Mouse (Mus musculus): ENCODE results near the gene Trim29. TPM values are rescaled to one million over a fixed set of nuclear protein-coding genes. Genes with fewer than 3 reads are reported as not detected.

The Trim29 gene
- polyA plus RNA-seq, 1 experiment, result 0.11 TPM

- no peaks in the 10 kb centered on the region for H3K36me3 ChIP-seq (ENCODE audit: control insufficient read depth, insufficient read depth, low read length)
- H3K27me3 ChIP-seq (ENCODE audit: control insufficient read depth, insufficient read depth, low read length), result peaks cover 2% of the 10 kb centered on the region; the same call in 1 of the 2 replicates
- H3K4me3 ChIP-seq (ENCODE audit: low read depth, low read length), result no peak overlapping the region
- TF ChIP-seq POLR2A (IDR thresholded peaks at IDR 0.05; ENCODE audit: low read depth, low read length), result no peak
- TF ChIP-seq CTCF (IDR thresholded peaks at IDR 0.05; ENCODE audit: extremely low read depth, insufficient read length, insufficient replicate concordance, low read depth, low read length), result no peak
- WGBS, result 42% methylated on average over 3 of the region's 3 CpGs
- H3K4me1 ChIP-seq (ENCODE audit: control insufficient read depth, insufficient read depth, insufficient read length, low read length), result peaks cover 3% of the 10 kb centered on the region; the same call in 1 of the 2 replicates
- H3K27ac ChIP-seq (ENCODE audit: insufficient read depth, low read depth, low read length), result no peak overlapping the region
Observed at GRCm38 (mm10) chr9:43313805-43314204, 3.2 kb downstream of the Trim29 start.

DNA sequence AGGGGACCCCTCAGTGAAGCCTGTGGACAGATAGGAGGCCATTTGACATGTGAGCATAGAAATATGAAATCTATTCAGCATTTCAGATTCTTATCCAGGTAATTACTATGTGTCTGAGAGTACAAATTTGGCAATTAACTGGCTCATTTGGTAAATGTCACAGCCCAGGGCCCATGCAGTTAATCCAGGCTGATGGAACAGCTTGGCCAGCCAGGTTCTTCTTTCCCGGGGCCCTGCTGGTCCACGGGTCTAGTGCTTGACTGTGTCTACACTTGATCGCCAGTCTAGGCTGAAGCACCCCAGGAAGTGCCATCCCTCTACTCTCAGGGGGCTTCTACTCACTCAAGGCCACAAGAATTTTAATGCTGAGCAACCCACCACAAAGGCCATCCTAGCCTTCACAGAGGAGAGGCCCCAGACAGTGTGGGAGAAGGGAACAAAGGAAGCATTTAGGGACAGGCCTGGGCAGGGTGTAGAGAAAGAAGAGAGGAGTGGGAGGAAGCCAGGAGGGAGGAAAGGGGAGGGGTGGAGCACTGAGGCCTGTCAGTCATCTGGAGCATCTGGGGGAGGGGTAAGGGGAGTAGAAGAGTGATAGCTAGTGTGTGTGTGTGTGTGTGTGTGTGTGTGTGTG lies 4.8 kb downstream of the Trim29 start:
- WGBS, result 65% methylated on average over 3 of the region's 3 CpGs
- H3K36me3 ChIP-seq (ENCODE audit: control insufficient read depth, insufficient read depth, low read length), result no peaks in the 10 kb centered on the region
- H3K4me1 ChIP-seq (ENCODE audit: control insufficient read depth, insufficient read depth, insufficient read length, low read length), result peaks cover 3% of the 10 kb centered on the region; the same call in 1 of the 2 replicates
- 0 out of 2 replicates have a peak, but pooled peaks cover 2% of the 10 kb centered on the region for H3K27me3 ChIP-seq (ENCODE audit: control insufficient read depth, insufficient read depth, low read length)
- H3K4me3 ChIP-seq (ENCODE audit: low read depth, low read length), result no peak overlapping the region
- TF ChIP-seq CTCF (IDR thresholded peaks at IDR 0.05; ENCODE audit: extremely low read depth, insufficient read length, insufficient replicate concordance, low read depth, low read length) (no peak), POLR2A (IDR thresholded peaks at IDR 0.05; ENCODE audit: low read depth, low read length) (no peak)
- no peak overlapping the region for H3K27ac ChIP-seq (ENCODE audit: insufficient read depth, low read depth, low read length)

- H3K4me1 ChIP-seq (ENCODE audit: control insufficient read depth, insufficient read depth, insufficient read length, low read length), result no peaks in the 10 kb centered on the region
- TF ChIP-seq POLR2A (IDR thresholded peaks at IDR 0.05; ENCODE audit: low read depth, low read length) (no peak), CTCF (IDR thresholded peaks at IDR 0.05; ENCODE audit: extremely low read depth, insufficient read length, insufficient replicate concordance, low read depth, low read length) (no peak)
- H3K36me3 ChIP-seq (ENCODE audit: control insufficient read depth, insufficient read depth, low read length), result no peaks in the 10 kb centered on the region
- H3K27ac ChIP-seq (ENCODE audit: insufficient read depth, low read depth, low read length), result no peak overlapping the region
- H3K27me3 ChIP-seq (ENCODE audit: control insufficient read depth, insufficient read depth, low read length), result 0 out of 2 replicates have a peak, but pooled peaks cover 2% of the 10 kb centered on the region
- whole genome bisulfite sequencing, result 82% methylated on average over 4 of the region's 4 CpGs
- no peak overlapping the region for H3K4me3 ChIP-seq (ENCODE audit: low read depth, low read length)
Observed at GRCm38 (mm10) chr9:43316466-43316865, 5.8 kb downstream of the Trim29 start.

DNA sequence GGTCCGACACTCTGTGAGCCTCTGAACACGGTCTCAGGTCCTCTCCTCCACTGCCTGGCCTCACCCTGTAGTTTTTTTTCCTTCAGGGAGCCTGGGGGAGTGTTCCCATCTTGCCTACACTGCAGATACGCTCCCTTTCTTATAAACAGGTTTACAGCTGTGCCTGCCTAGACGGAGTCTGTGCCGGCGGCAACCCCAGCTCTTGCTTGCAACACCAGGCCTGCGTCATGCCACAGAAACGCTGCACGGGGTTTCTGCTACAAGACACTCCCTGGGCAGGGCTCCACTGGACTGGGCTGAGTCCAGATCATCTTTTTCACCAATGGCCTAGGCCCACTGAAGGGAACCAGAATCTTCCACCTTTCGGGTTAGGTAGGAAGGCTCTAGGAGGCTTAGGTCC lies 8.0 kb downstream of the Trim29 start:
- H3K4me3 ChIP-seq (ENCODE audit: low read depth, low read length), result no peak overlapping the region
- WGBS, result 65% methylated on average over 10 of the region's 10 CpGs
- no peaks in the 10 kb centered on the region for H3K36me3 ChIP-seq (ENCODE audit: control insufficient read depth, insufficient read depth, low read length)
- TF ChIP-seq CTCF (IDR thresholded peaks at IDR 0.05; ENCODE audit: extremely low read depth, insufficient read length, insufficient replicate concordance, low read depth, low read length) (no peak), POLR2A (IDR thresholded peaks at IDR 0.05; ENCODE audit: low read depth, low read length) (no peak)
- 0 out of 2 replicates have a peak, but pooled peaks cover 2% of the 10 kb centered on the region for H3K27me3 ChIP-seq (ENCODE audit: control insufficient read depth, insufficient read depth, low read length)
- no peak overlapping the region for H3K27ac ChIP-seq (ENCODE audit: insufficient read depth, low read depth, low read length)
- no peaks in the 10 kb centered on the region for H3K4me1 ChIP-seq (ENCODE audit: control insufficient read depth, insufficient read depth, insufficient read length, low read length)

DNA sequence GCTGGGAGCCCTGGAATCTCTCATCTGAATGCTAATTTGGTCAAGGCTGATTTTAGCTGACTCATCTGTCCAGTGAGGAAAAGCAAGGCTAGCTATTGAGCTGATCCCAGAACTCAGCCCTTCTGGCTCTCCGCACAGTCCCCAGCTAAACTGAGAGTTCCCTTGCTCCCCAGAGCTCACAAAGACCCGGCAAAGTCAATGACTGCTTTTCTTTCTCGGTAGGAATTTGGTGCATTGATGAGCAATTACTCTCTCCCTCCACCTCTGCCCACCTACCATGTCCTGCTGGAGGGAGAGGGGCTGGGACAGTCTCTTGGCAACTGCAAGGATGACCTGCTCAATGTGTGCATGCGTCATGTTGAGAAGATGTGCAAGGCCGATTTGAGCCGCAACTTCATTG lies 11.3 kb downstream of the Trim29 start:
- Histone ChIP-seq H3K4me3 (ENCODE audit: low read depth, low read length) (no peak overlapping the region), H3K27ac (ENCODE audit: insufficient read depth, low read depth, low read length) (no peak overlapping the region), H3K4me1 (ENCODE audit: control insufficient read depth, insufficient read depth, insufficient read length, low read length) (no peaks in the 10 kb centered on the region), H3K36me3 (ENCODE audit: control insufficient read depth, insufficient read depth, low read length) (no peaks in the 10 kb centered on the region), H3K27me3 (ENCODE audit: control insufficient read depth, insufficient read depth, low read length) (0 out of 2 replicates have a peak, but pooled peaks cover 2% of the 10 kb centered on the region)
- TF ChIP-seq POLR2A (IDR thresholded peaks at IDR 0.05; ENCODE audit: low read depth, low read length) (no peak), CTCF (IDR thresholded peaks at IDR 0.05; ENCODE audit: extremely low read depth, insufficient read length, insufficient replicate concordance, low read depth, low read length) (no peak)
- 88% methylated on average over 6 of the region's 6 CpGs for WGBS

GRCm38 (mm10) chr9:43322666-43323065 lies 12.0 kb downstream of the Trim29 start:
- H3K36me3 ChIP-seq (ENCODE audit: control insufficient read depth, insufficient read depth, low read length), result no peaks in the 10 kb centered on the region
- no peak overlapping the region for H3K27ac ChIP-seq (ENCODE audit: insufficient read depth, low read depth, low read length)
- no peak overlapping the region for H3K4me3 ChIP-seq (ENCODE audit: low read depth, low read length)
- 89% methylated on average over 4 of the region's 4 CpGs for WGBS
- TF ChIP-seq POLR2A (IDR thresholded peaks at IDR 0.05; ENCODE audit: low read depth, low read length) (no peak), CTCF (IDR thresholded peaks at IDR 0.05; ENCODE audit: extremely low read depth, insufficient read length, insufficient replicate concordance, low read depth, low read length) (no peak)
- H3K4me1 ChIP-seq (ENCODE audit: control insufficient read depth, insufficient read depth, insufficient read length, low read length), result no peaks in the 10 kb centered on the region
- 0 out of 2 replicates have a peak, but pooled peaks cover 2% of the 10 kb centered on the region for H3K27me3 ChIP-seq (ENCODE audit: control insufficient read depth, insufficient read depth, low read length)

- WGBS, result 50% methylated on average over 3 of the region's 3 CpGs
- no peaks in the 10 kb centered on the region for H3K27me3 ChIP-seq (ENCODE audit: control insufficient read depth, insufficient read depth, low read length)
- no peaks in the 10 kb centered on the region for H3K36me3 ChIP-seq (ENCODE audit: control insufficient read depth, insufficient read depth, low read length)
- TF ChIP-seq CTCF (IDR thresholded peaks at IDR 0.05; ENCODE audit: extremely low read depth, insufficient read length, insufficient replicate concordance, low read depth, low read length), result no peak
- TF ChIP-seq POLR2A (IDR thresholded peaks at IDR 0.05; ENCODE audit: low read depth, low read length), result no peak
- no peak overlapping the region for H3K4me3 ChIP-seq (ENCODE audit: low read depth, low read length)
- H3K27ac ChIP-seq (ENCODE audit: insufficient read depth, low read depth, low read length), result no peak overlapping the region
- no peaks in the 10 kb centered on the region for H3K4me1 ChIP-seq (ENCODE audit: control insufficient read depth, insufficient read depth, insufficient read length, low read length)
Observed at GRCm38 (mm10) chr9:43325486-43325885, 14.8 kb downstream of the Trim29 start.
